Mouse (Mus musculus) embryonic facial prominence, embryonic 13.5 days (tissue): ENCODE measurements around the gene Tanc1. TPM values are rescaled to one million over a fixed set of nuclear protein-coding genes. Genes with fewer than 3 reads are reported as not detected.

Experiments used
- ATAC-seq: fragments of 200-750 bp; cut with Nextera tagmentation; 2 replicates; pipeline ENCODE4 v1.8.0; 2017; ENCODE audit warnings: low read depth; ENCODE audit not compliant: insufficient number of reproducible peaks, insufficient read depth, low FRiP score, low TSS enrichment
- H3K27ac ChIP-seq: fragments of 300-500 bp; sonication (generic); 2 replicates; pipeline ENCODE4 v1.5.1; 2015; ENCODE audit warnings: moderate library complexity, mild to moderate bottlenecking, inconsistent platforms
- H3K27me3 ChIP-seq: fragments of 300-500 bp; sonication (generic); 2 replicates; pipeline ENCODE4 v1.6.1; 2015; ENCODE audit warnings: mild to moderate bottlenecking, inconsistent platforms
- H3K36me3 ChIP-seq: fragments of 300-500 bp; sonication (generic); 2 replicates; pipeline ENCODE4 v1.6.1; 2015; ENCODE audit warnings: mild to moderate bottlenecking, inconsistent platforms
- H3K4me1 ChIP-seq: fragments of 300-500 bp; sonication (generic); 2 replicates; pipeline ENCODE4 v1.6.1; 2015; ENCODE audit warnings: inconsistent platforms
- H3K4me2 ChIP-seq: fragments of 300-500 bp; sonication (generic); 2 replicates; pipeline ENCODE4 v1.6.1; 2015; ENCODE audit warnings: moderate library complexity, mild to moderate bottlenecking, inconsistent platforms
- H3K4me3 ChIP-seq: fragments of 300-500 bp; sonication (generic); 2 replicates; pipeline ENCODE4 v1.5.1; 2015; ENCODE audit warnings: mild to moderate bottlenecking, inconsistent platforms
- H3K9ac ChIP-seq: fragments of 300-500 bp; sonication (generic); 2 replicates; pipeline ENCODE4 v1.6.1; 2015; ENCODE audit warnings: mild to moderate bottlenecking, inconsistent platforms
- H3K9me3 ChIP-seq: fragments of 300-500 bp; sonication (generic); 2 replicates; pipeline ENCODE4 v1.6.1; 2016; ENCODE audit warnings: inconsistent platforms
- WGBS: fragments of 180-500 bp; shearing (Covaris S2); methylation state at CpG from one replicate; pipeline ENCODE4 v1.1.7; 2015; ENCODE audit warnings: mixed read lengths; 5-methylcytosine and 5-hydroxymethylcytosine counted together
- polyA plus RNA-seq: library from polyadenylated mRNA; unstranded; fragments of >200 nt; fragmentation: Nextera tagmentation; extraction: Ambion mirVana; gene quantifications from 2 replicates; pipeline ENCODE4 v1.2.1, GENCODE M21; 2015

Tanc1 gene
- polyA plus RNA-seq, 1 experiment from 2014 or later, result 39.4 TPM

GRCm38 (mm10) chr2:59656680-59657079 lies 44.8 kb downstream of the Tanc1 start:
- Histone ChIP-seq H3K36me3 (no peaks in the 10 kb centered on the region), H3K4me3 (no peak overlapping the region), H3K4me2 (no peak overlapping the region), H3K4me1 (peaks cover 62% of the 10 kb centered on the region), H3K9me3 (no peaks in the 10 kb centered on the region), H3K9ac (no peak overlapping the region), H3K27me3 (no peaks in the 10 kb centered on the region), H3K27ac (no peak overlapping the region)
- 16% methylated on average over 5 of the region's 5 CpGs for WGBS
- no peak for ATAC-seq

GRCm38 (mm10) chr2:59659686-59660085 lies 47.8 kb downstream of the Tanc1 start:
- 80% methylated on average over 6 of the region's 6 CpGs for WGBS
- no peak for ATAC-seq
- Histone ChIP-seq H3K4me3 (no peak overlapping the region), H3K27ac (no peak overlapping the region), H3K4me2 (no peak overlapping the region), H3K9ac (no peak overlapping the region), H3K36me3 (no peaks in the 10 kb centered on the region; the same call in 1 of the 2 replicates), H3K27me3 (no peaks in the 10 kb centered on the region), H3K4me1 (peaks cover 42% of the 10 kb centered on the region), H3K9me3 (no peaks in the 10 kb centered on the region)

DNA sequence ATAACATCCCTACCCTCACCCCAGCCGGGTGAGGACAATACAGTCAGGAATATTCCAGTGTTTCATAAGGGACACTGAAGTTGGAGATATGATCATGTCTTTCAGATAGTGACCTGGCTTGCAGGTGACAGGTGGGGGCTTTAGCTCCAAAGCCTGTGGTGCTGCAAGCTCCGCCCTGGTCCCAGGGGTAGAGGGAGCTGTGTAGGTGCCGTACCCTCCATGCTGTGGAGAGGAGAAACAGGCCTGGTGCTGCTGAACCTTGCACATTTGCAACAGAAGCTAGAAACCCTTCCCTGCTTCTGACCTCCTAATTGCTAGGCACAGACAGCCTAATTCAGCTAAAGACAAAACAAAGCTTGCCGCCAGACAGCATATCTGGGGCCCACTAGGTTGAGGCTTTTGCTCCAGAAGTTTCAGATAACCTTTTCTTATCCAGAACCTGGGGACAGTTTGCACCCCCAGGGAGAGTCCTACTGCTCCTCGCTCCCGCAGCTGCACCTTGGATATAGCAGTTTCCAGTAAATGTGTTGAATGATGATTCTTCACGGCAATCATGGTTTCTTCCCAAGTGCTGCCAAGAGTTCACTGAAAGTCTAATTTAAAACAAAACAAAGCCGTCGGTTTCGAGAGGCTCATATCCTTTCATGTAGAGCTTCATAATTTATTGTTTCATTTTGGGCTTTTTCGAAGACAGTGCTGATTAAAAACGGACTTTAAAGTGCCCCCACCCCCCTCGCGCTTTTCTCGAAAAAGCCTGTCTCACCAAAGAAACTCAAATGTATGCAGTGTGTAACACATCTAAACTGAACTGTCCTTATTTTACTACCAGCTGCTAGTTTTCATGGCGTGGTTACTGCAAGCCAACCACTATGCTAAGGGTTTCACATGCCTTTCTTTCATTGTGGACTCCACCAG lies 49.3 kb downstream of the Tanc1 start:
- 28% methylated on average over 16 of the region's 16 CpGs for WGBS
- ATAC-seq, result 0 out of 2 replicates have a peak, but pooled peaks have one; percentile 20

DNA sequence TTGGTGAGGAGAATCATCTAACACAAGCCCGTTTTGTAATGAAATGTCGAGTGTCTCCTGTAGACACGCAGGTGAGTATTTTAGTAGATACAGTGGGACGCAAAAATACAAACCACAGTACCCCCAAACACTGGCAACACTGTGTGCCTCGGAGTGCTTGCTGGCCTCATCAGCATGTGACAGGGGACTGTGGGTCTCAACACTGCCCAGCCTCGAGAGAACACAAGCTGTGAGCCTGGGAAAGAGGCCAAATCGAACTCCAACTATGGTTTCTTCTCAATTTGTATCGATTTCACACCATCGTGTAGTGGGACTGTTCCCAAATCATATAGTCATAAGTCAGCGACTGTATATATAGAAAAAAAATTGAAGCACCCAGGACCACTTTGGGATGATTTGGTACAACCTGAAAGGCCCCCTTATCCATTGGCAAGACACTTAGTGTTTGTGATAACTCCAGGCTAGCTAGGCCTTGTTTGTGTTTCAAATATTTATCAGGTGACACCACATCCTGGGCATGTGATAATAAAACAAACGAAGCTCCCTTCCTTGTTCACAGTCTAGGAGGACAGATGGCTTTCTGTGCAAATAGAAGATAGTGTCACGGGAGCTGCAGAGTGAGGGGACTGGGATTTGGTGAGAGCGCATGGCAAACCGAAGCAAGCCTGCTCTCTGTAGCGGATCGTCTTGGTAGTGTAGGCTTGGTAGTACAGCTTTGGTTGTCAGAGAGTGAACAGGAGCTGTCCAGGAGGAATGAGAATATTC lies 53.1 kb downstream of the Tanc1 start:
- H3K4me2 ChIP-seq, result no peak overlapping the region
- H3K36me3 ChIP-seq, result peaks cover 3% of the 10 kb centered on the region
- no peak overlapping the region for H3K4me3 ChIP-seq
- no peaks in the 10 kb centered on the region for H3K9me3 ChIP-seq
- 82% methylated on average over 16 of the region's 16 CpGs for WGBS
- H3K4me1 ChIP-seq, result peaks cover 22% of the 10 kb centered on the region
- no peak overlapping the region for H3K27ac ChIP-seq
- no peak for ATAC-seq
- no peak overlapping the region for H3K9ac ChIP-seq
- no peaks in the 10 kb centered on the region for H3K27me3 ChIP-seq

More for the DNA sequence above, 49.3 kb downstream of the Tanc1 start:
- H3K27ac ChIP-seq, result 0 out of 2 replicates have a peak overlapping the region, but pooled peaks have one; percentile 34
- no peaks in the 10 kb centered on the region; the same call in 1 of the 2 replicates for H3K36me3 ChIP-seq
- H3K9me3 ChIP-seq, result no peaks in the 10 kb centered on the region
- H3K4me2 ChIP-seq, result peak overlapping the region; percentile 5
- H3K9ac ChIP-seq, result no peak overlapping the region
- no peak overlapping the region for H3K4me3 ChIP-seq
- peaks cover 32% of the 10 kb centered on the region for H3K4me1 ChIP-seq
- no peaks in the 10 kb centered on the region for H3K27me3 ChIP-seq

DNA sequence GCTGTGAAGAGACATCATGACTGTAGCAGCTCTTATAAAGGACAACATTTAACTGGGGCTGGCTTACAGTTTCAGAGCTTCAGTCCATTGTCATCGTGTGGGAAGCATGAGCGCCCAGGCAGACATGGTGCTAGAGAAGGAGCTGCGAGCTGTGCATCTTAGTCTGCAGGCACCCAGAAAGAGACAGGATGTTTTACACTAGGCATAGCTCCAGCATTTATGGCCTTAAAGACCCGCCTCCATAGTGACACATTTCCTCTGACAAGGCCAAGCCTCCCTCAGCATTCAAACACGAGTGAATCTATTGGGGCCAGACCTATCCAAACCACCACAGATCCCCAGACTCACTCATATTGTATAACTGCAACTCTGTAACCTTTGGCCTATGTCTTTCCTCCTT lies 54.7 kb downstream of the Tanc1 start:
- Histone ChIP-seq H3K27me3 (no peaks in the 10 kb centered on the region), H3K36me3 (peaks cover 3% of the 10 kb centered on the region), H3K4me3 (no peak overlapping the region), H3K4me1 (peaks cover 25% of the 10 kb centered on the region), H3K9ac (no peak overlapping the region), H3K4me2 (no peak overlapping the region), H3K27ac (no peak overlapping the region), H3K9me3 (no peaks in the 10 kb centered on the region)
- no peak for ATAC-seq
- 86% methylated on average over 5 of the region's 5 CpGs for WGBS

GRCm38 (mm10) chr2:59670087-59671060 lies 58.5 kb downstream of the Tanc1 start:
- no peaks in the 10 kb centered on the region for H3K27me3 ChIP-seq
- ATAC-seq, result peak; percentile 38; the same call in 1 of the 2 replicates
- H3K4me1 ChIP-seq, result peaks cover 52% of the 10 kb centered on the region
- H3K27ac ChIP-seq, result peak overlapping the region; percentile 28; the same call in 1 of the 2 replicates
- 46% methylated on average over 15 of the region's 15 CpGs for WGBS
- H3K36me3 ChIP-seq, result peaks cover 3% of the 10 kb centered on the region; the same call in 1 of the 2 replicates
- H3K4me2 ChIP-seq, result no peak overlapping the region
- H3K9me3 ChIP-seq, result no peaks in the 10 kb centered on the region; the same call in 1 of the 2 replicates
- no peak overlapping the region for H3K9ac ChIP-seq
- H3K4me3 ChIP-seq, result no peak overlapping the region

GRCm38 (mm10) chr2:59671671-59672070 lies 59.8 kb downstream of the Tanc1 start:
- no peak overlapping the region for H3K9ac ChIP-seq
- H3K27ac ChIP-seq, result peak overlapping the region; percentile 44; the same call in 1 of the 2 replicates
- H3K4me1 ChIP-seq, result peaks cover 63% of the 10 kb centered on the region
- WGBS, result 46% methylated on average over 8 of the region's 8 CpGs
- peaks cover 3% of the 10 kb centered on the region; the same call in 1 of the 2 replicates for H3K36me3 ChIP-seq
- H3K27me3 ChIP-seq, result no peaks in the 10 kb centered on the region
- no peaks in the 10 kb centered on the region; the same call in 1 of the 2 replicates for H3K9me3 ChIP-seq
- ATAC-seq, result no peak
- 0 out of 2 replicates have a peak overlapping the region, but pooled peaks have one; percentile 5 for H3K4me2 ChIP-seq
- no peak overlapping the region for H3K4me3 ChIP-seq

- WGBS, result 19% methylated on average over 4 of the region's 4 CpGs
- no peaks in the 10 kb centered on the region for H3K27me3 ChIP-seq
- no peak overlapping the region; the same call in 1 of the 2 replicates for H3K27ac ChIP-seq
- 0 out of 2 replicates have a peak, but pooled peaks cover 3% of the 10 kb centered on the region for H3K36me3 ChIP-seq
- H3K4me3 ChIP-seq, result no peak overlapping the region
- H3K4me2 ChIP-seq, result 0 out of 2 replicates have a peak overlapping the region, but pooled peaks have one; percentile 5
- no peak overlapping the region for H3K9ac ChIP-seq
- peaks cover 66% of the 10 kb centered on the region for H3K4me1 ChIP-seq
- ATAC-seq, result no peak
- no peaks in the 10 kb centered on the region; the same call in 1 of the 2 replicates for H3K9me3 ChIP-seq
Measured at GRCm38 (mm10) chr2:59672086-59672485, 60.2 kb downstream of the Tanc1 start.

DNA sequence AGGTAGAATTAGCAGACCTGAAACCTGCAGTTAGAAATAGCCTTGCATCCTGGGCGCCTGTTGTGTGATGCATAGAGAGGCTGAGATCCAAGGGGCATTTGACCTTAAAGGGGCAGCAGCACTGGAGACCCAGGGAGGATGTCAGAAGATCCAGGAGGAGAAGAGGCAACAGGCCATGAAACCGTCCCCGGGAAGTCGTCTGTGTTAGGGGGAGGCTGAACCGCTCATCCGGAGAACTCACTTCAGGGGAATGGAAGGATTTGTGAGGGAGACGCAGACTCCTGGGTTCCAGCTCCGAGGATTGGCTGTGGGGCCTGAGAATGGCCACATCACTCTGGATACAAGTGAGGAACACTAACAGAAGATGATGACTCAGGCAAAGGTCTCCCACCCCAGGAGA lies 60.8 kb downstream of the Tanc1 start:
- ATAC-seq, result no peak
- WGBS, result 70% methylated on average over 8 of the region's 8 CpGs
- Histone ChIP-seq H3K27ac (no peak overlapping the region), H3K27me3 (no peaks in the 10 kb centered on the region), H3K4me1 (peaks cover 71% of the 10 kb centered on the region), H3K4me3 (no peak overlapping the region), H3K9ac (no peak overlapping the region), H3K4me2 (no peak overlapping the region), H3K9me3 (no peaks in the 10 kb centered on the region; the same call in 1 of the 2 replicates), H3K36me3 (no peaks in the 10 kb centered on the region)

DNA sequence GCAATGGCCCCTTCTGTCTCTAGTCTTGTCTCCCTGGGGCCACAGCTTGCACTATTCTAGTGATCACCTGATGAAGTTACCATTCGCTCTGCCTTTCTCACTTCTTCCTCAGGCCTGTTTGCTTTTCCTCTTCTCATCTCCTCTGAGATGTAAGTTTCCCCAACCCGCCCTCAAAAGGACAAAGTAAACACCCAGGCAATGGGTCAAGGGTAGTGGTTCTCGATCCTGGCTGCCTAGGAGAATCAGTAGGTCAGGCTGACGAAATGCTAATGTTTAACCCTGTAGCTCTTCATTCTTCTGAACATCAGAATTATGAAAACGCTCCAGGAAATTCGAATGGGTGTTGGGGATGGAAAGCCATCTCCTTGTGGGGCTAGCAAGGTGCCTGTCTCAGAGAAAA lies 61.5 kb downstream of the Tanc1 start:
- H3K9ac ChIP-seq, result no peak overlapping the region
- H3K4me3 ChIP-seq, result no peak overlapping the region
- no peak overlapping the region for H3K4me2 ChIP-seq
- no peaks in the 10 kb centered on the region for H3K36me3 ChIP-seq
- no peaks in the 10 kb centered on the region for H3K27me3 ChIP-seq
- WGBS, result 88% methylated on average over 6 of the region's 6 CpGs
- H3K9me3 ChIP-seq, result no peaks in the 10 kb centered on the region; the same call in 1 of the 2 replicates
- no peak for ATAC-seq
- 0 out of 2 replicates have a peak overlapping the region, but pooled peaks have one; percentile 33 for H3K27ac ChIP-seq
- H3K4me1 ChIP-seq, result peaks cover 71% of the 10 kb centered on the region
